Mouse (Mus musculus): Measurements from ENCODE around the gene Shroom2.
A peak's percentile ranks its signal among the peaks of the same experiment; 100 is the strongest.
"Not testable (repeated sequence)": the region's sequence is repeated elsewhere in the genome, so short reads cannot be mapped to it uniquely, and the experiment has no call there.

The Shroom2 gene

GRCm38 (mm10) chrX:152768891-152769599 is at the start of gene Shroom2:
Gene Shroom2 (minus strand): TSS chrX:152769465.
- peak in 1 of 2 experiments; percentile 7 for DNase-seq (ENCODE audit: low spot score in 2 of 2)

GRCm38 (mm10) chrX:152818996-152819395 is 49.7 kb upstream of the Shroom2 start:
- no peak for DNase-seq (ENCODE audit: low spot score in 2 of 2)

- no peak for DNase-seq (ENCODE audit: low spot score in 2 of 2)
Observed at GRCm38 (mm10) chrX:152813339-152813738, 44.1 kb upstream of the Shroom2 start.

GRCm38 (mm10) chrX:152805317-152805716 is 36.1 kb upstream of the Shroom2 start:
- no peak for DNase-seq (ENCODE audit: low spot score in 2 of 2)

GRCm38 (mm10) chrX:152788611-152789010 is 19.3 kb upstream of the Shroom2 start:
- DNase-seq (ENCODE audit: low spot score in 2 of 2), result no peak

- no peak for DNase-seq (ENCODE audit: low spot score in 2 of 2)
Observed at GRCm38 (mm10) chrX:152788129-152788528, 18.9 kb upstream of the Shroom2 start.

GRCm38 (mm10) chrX:152781720-152782403 is 12.6 kb upstream of the Shroom2 start, which contains the start of gene Gpr143:
Gene Gpr143 (plus strand): TSS chrX:152781921.
- no peak for DNase-seq (ENCODE audit: low spot score in 2 of 2)

- peak in 1 of 2 experiments; percentile 14 for DNase-seq (ENCODE audit: low spot score in 2 of 2)
Observed at GRCm38 (mm10) chrX:152769600-152770157, 414 bp upstream of the Shroom2 start.

- no peak for DNase-seq (ENCODE audit: low spot score in 2 of 2)
Observed at GRCm38 (mm10) chrX:152764171-152764570, 5.1 kb downstream of the Shroom2 start.

- DNase-seq (ENCODE audit: low spot score in 2 of 2), result no peak
Observed at GRCm38 (mm10) chrX:152762855-152763254, 6.4 kb downstream of the Shroom2 start.

GRCm38 (mm10) chrX:152762437-152762836 is 6.8 kb downstream of the Shroom2 start:
- DNase-seq (ENCODE audit: low spot score in 2 of 2), result no peak

- no peak for DNase-seq (ENCODE audit: low spot score in 2 of 2)
Observed at GRCm38 (mm10) chrX:152756293-152756692, 13.0 kb downstream of the Shroom2 start.

GRCm38 (mm10) chrX:152755819-152756218 is 13.4 kb downstream of the Shroom2 start:
- DNase-seq (ENCODE audit: low spot score in 2 of 2), result no peak

- no peak for DNase-seq (ENCODE audit: low spot score in 2 of 2)
Observed at GRCm38 (mm10) chrX:152745925-152746324, 23.3 kb downstream of the Shroom2 start.

- no peak for DNase-seq (ENCODE audit: low spot score in 2 of 2)
Observed at GRCm38 (mm10) chrX:152743642-152744041, 25.6 kb downstream of the Shroom2 start.

- no peak for DNase-seq (ENCODE audit: low spot score in 2 of 2)
Observed at GRCm38 (mm10) chrX:152738759-152739368, 30.4 kb downstream of the Shroom2 start.

GRCm38 (mm10) chrX:152738191-152738590 is 31.1 kb downstream of the Shroom2 start:
- DNase-seq (ENCODE audit: low spot score in 2 of 2), result no peak

GRCm38 (mm10) chrX:152735283-152735682 is 34.0 kb downstream of the Shroom2 start:
- DNase-seq (ENCODE audit: low spot score in 2 of 2), result no peak

- DNase-seq (ENCODE audit: low spot score in 2 of 2), result no peak
Observed at GRCm38 (mm10) chrX:152716693-152717092, 52.6 kb downstream of the Shroom2 start.

- not testable (repeated sequence) for DNase-seq (ENCODE audit: low spot score in 2 of 2)
Observed at GRCm38 (mm10) chrX:152710715-152711114, 58.5 kb downstream of the Shroom2 start.

- no peak for DNase-seq (ENCODE audit: low spot score in 2 of 2)
Observed at GRCm38 (mm10) chrX:152708359-152708758, 60.9 kb downstream of the Shroom2 start.

- peak in 1 of 2 experiments; percentile 12 for DNase-seq (ENCODE audit: low spot score in 2 of 2)
Observed at GRCm38 (mm10) chrX:152705397-152705796, 63.9 kb downstream of the Shroom2 start.
